Mouse (Mus musculus): ENCODE measurements around the gene Adgrd1. TPM values are rescaled to one million over a fixed set of nuclear protein-coding genes. Genes with fewer than 3 reads are reported as not detected.

The Adgrd1 gene
- total and polyA plus RNA-seq, 3 experiments = 0.27 to 0.56 TPM; not detected in 1

DNA sequence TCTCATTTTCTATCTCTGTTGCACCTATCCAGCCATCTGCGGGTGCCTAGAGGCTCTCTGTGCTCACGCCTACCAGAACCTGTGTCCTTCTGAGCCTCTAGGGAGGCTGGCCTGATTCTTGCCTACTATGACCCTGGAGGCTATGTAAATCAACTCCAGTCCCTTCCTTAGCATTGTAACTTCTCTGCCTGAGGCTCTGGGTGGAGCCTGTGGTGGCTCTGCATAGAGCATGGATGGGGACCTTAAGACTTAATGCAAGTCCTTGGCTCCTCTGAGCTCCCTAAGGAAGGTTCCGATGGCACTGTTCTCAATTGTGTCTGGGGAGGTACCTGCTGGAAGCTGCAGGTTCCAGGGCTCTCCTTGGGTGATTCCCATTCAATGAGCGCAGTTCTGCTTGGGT lies 136.8 kb downstream of the Adgrd1 start:
- Histone ChIP-seq H3K4me1 (ENCODE audit: control insufficient read depth in 1 of 2, insufficient read depth in 2 of 2, low read length in 2 of 2) (no peaks in the 10 kb centered on the region), H3K79me2 (ENCODE audit: control insufficient read depth, insufficient read depth, low read length, poor library complexity) (no peaks in the 10 kb centered on the region), H3K27me3 (ENCODE audit: control insufficient read depth in 1 of 2, insufficient read depth in 2 of 2, low read length in 2 of 2) (no peaks in the 10 kb centered on the region), H3K27ac (ENCODE audit: control insufficient read depth, low read depth, low read length) (no peak overlapping the region), H3K9me3 (replicated peaks; ENCODE audit: insufficient read depth, low read length) (no peaks in the 10 kb centered on the region), H3K36me3 (ENCODE audit: control insufficient read depth in 1 of 2, insufficient read depth in 2 of 2, low read length in 2 of 2) (no peaks in the 10 kb centered on the region), H3K9ac (ENCODE audit: control insufficient read depth, low read depth, low read length, poor library complexity, severe bottlenecking) (no peak overlapping the region), H3K4me3 (ENCODE audit: control insufficient read depth in 1 of 2, insufficient read depth in 1 of 2, low read depth in 2 of 2, low read length in 2 of 2) (no peak overlapping the region)
- DNase-seq (ENCODE audit: low read depth, low spot score) = no peak
- TF ChIP-seq TBP (IDR thresholded peaks at IDR 0.05; ENCODE audit: low read depth, low read length) (no peak), POLR2AphosphoS2 (IDR thresholded peaks at IDR 0.05; ENCODE audit: low read length) (no peak), MEF2A (IDR thresholded peaks at IDR 0.05; ENCODE audit: extremely low read depth, insufficient replicate concordance, low read depth, low read length, poor library complexity, severe bottlenecking) (no peak), BHLHE40 (IDR thresholded peaks at IDR 0.05; ENCODE audit: borderline replicate concordance, low read depth, low read length) (no peak), EP300 (IDR thresholded peaks at IDR 0.05; ENCODE audit: low read depth in 1 of 2, low read length in 2 of 2) (no peak), POLR2A (IDR thresholded peaks at IDR 0.05; ENCODE audit: control insufficient read depth in 1 of 2, insufficient read depth in 1 of 2, low read depth in 1 of 2, low read length in 2 of 2, poor library complexity in 1 of 2) (no peak), MAX (IDR thresholded peaks at IDR 0.05; ENCODE audit: low read length) (no peak), KAT2A (conservative IDR thresholded peaks at IDR 0.05; ENCODE audit: low read depth, low read length) (no peak), SIN3A (IDR thresholded peaks at IDR 0.05; ENCODE audit: low read length) (no peak)

DNA sequence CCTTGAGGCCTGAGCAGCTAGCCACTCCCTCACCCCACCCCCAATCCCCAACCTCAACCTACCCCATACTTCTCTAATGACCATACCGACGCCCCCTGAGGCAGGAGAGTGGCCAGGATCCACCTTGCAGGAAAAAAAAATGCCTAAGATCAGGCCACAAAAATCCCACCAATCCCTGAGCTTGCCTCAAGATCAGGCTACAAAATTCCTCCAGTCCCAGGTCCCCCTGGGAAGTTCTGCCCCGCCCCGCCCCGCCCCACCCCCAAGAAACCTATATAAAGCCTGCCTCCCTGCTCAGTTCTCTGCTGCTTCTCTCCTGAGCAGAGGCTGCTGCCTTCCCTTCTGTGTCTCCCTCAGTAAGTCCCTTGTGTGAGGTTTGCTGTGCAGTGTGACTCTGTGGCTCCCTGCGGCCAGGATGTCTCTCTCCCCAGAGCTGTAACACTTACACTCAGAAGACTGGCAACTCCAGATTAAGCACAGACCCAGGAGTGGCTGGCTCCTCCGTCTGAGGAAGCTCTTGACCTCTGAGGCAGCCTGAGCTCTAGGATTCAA lies 137.4 kb downstream of the Adgrd1 start:
- TF ChIP-seq RCOR1 (IDR thresholded peaks at IDR 0.05; ENCODE audit: low read depth, low read length) (no peak), ZNF384 (IDR thresholded peaks at IDR 0.05; ENCODE audit: low read depth, low read length) (no peak), GABPA (IDR thresholded peaks at IDR 0.05; ENCODE audit: low read depth, low read length) (no peak), HCFC1 (IDR thresholded peaks at IDR 0.05; ENCODE audit: low read depth, low read length) (no peak), MEF2A (IDR thresholded peaks at IDR 0.05; ENCODE audit: extremely low read depth, insufficient replicate concordance, low read depth, low read length, poor library complexity, severe bottlenecking) (no peak), SIN3A (IDR thresholded peaks at IDR 0.05; ENCODE audit: low read length) (no peak), MYC (IDR thresholded peaks at IDR 0.05; ENCODE audit: low read depth, low read length) (no peak), USF1 (IDR thresholded peaks at IDR 0.05; ENCODE audit: low read depth, low read length) (no peak), UBTF (IDR thresholded peaks at IDR 0.05; ENCODE audit: borderline replicate concordance, insufficient read depth, low read depth, low read length) (no peak), POLR2AphosphoS5 (IDR thresholded peaks at IDR 0.05; ENCODE audit: borderline replicate concordance, low read depth, low read length) (no peak)
- no peaks in the 10 kb centered on the region for H3K4me1 ChIP-seq (ENCODE audit: control insufficient read depth in 1 of 2, insufficient read depth in 2 of 2, low read length in 2 of 2)
- H3K27ac ChIP-seq (ENCODE audit: control insufficient read depth, low read depth, low read length) = no peak overlapping the region

More for the DNA sequence above, 137.4 kb downstream of the Adgrd1 start:
- no peaks in the 10 kb centered on the region for H3K27me3 ChIP-seq (ENCODE audit: control insufficient read depth in 1 of 2, insufficient read depth in 2 of 2, low read length in 2 of 2)
- no peak for DNase-seq (ENCODE audit: low read depth, low spot score)
- H3K9me3 ChIP-seq (replicated peaks; ENCODE audit: insufficient read depth, low read length) = no peaks in the 10 kb centered on the region
- no peaks in the 10 kb centered on the region for H3K79me2 ChIP-seq (ENCODE audit: control insufficient read depth, insufficient read depth, low read length, poor library complexity)
- no peaks in the 10 kb centered on the region for H3K36me3 ChIP-seq (ENCODE audit: control insufficient read depth in 1 of 2, insufficient read depth in 2 of 2, low read length in 2 of 2)
- no peak overlapping the region for H3K4me3 ChIP-seq (ENCODE audit: control insufficient read depth in 1 of 2, insufficient read depth in 1 of 2, low read depth in 2 of 2, low read length in 2 of 2)
- no peak overlapping the region for H3K9ac ChIP-seq (ENCODE audit: control insufficient read depth, low read depth, low read length, poor library complexity, severe bottlenecking)

All from MEL (cell line).